Comparison of ENCODE assay signal across 8 mouse cellular contexts in the genomic region with DNA sequence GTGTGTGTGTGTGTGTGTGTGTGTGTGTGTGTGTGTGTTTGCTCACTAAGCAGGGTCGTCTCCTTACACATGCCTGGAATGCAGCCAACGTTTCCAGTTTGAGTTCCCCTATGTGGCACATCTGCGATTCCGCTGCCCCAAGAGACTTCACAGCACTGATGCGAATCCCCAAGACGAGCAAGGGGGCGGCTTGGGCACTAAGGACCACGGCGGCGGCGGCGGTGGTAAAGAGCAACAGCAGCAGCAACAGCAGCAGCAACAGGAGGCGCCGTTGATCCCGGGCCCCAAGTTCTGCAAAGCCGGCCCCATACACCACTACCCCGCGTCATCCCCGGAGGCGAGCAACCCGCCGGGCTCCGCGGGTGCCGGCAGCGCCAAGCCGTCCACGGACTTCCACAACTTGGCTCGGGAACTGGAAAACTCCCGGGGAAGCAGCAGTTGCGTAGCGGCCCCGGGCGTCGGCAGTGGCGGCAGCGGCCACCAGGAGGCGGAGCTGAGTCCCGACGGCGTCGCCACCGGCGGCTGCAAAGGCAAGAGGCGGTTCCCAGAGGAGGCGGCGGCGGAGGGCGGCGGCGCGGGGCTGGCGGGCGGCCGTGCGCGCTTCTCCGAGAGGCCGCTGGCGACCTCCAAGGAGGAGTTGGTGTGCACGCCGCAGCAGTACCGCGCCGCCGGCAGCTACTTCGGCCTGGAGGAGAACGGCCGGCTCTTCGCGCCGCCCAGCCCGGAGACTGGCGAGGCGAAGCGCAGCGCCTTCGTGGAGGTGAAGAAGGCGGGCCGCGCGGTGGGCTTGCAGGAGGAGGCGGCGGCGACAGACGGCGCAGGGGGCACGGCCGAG. TPM values are rescaled to one million over a fixed set of nuclear protein-coding genes. Genes with fewer than 3 reads are reported as not detected.
DNase-seq lines count a peak whose midpoint lies in the region; ATAC-seq lines count a peak whose summit lies in the region.

No protein-coding gene starts in this region.

- WGBS in hindbrain, embryonic 16.5 days, result under 1% methylated on average over 73 of the region's 89 CpGs

- H3K36me3 ChIP-seq in hindbrain, embryonic 16.5 days (ENCODE audit: control insufficient read depth, insufficient read depth, low read length), result no peaks in the 10 kb centered on the region

- H3K27me3 ChIP-seq in hindbrain, embryonic 16.5 days (replicated peaks; ENCODE audit: control insufficient read depth, insufficient read depth, low read length), result peaks cover 29% of the 10 kb centered on the region

- H3K9ac ChIP-seq in hindbrain, embryonic 16.5 days (ENCODE audit: low read depth, low read length), result peak overlapping the region; percentile 66

- peak overlapping the region; percentile 70 for H3K27ac ChIP-seq in hindbrain, embryonic 16.5 days (ENCODE audit: low read depth, low read length)

- intact Hi-C loops in left cerebral cortex, postnatal 25 days (cut with DNase I), result loop anchor here (2.0 to 10.0 kb wide), 5 partner anchors 250 to 910 kb away; no protein-coding TSS in a partner anchor

- peak overlapping the region; percentile 79 for H3K4me2 ChIP-seq in hindbrain, embryonic 16.5 days (ENCODE audit: low read length)

- ATAC-seq in hindbrain, embryonic 16.5 days, result peak; percentile 46
- peak; percentile 91 for ATAC-seq in megakaryocyte-erythroid progenitor cell, adult 5-6 weeks (replicated peaks; ENCODE audit: low FRiP score, low TSS enrichment, poor library complexity, severe bottlenecking)

- H3K9me3 ChIP-seq in hindbrain, embryonic 16.5 days (ENCODE audit: control insufficient read depth, low read length), result no peaks in the 10 kb centered on the region

- H3K4me1 ChIP-seq in hindbrain, embryonic 16.5 days (ENCODE audit: control insufficient read depth, insufficient read depth, low read depth, low read length), result peaks cover 26% of the 10 kb centered on the region

- peak overlapping the region; percentile 61 for H3K4me3 ChIP-seq in hindbrain, embryonic 16.5 days (ENCODE audit: low read length)

- DNase-seq in ZHBTc4 (ENCODE audit: low read depth, low spot score), result peak; percentile 90
- peak; percentile 93 to 95 for DNase-seq in cerebellum, postnatal 14 days
- DNase-seq in gastrocnemius, adult 8-10 months (ENCODE audit: low spot score in 2 of 2), result peak; percentile 72 to 81
- peak; percentile 78 to 80 for DNase-seq in left cerebral cortex, postnatal 25 days (ENCODE audit: low spot score in 2 of 2)
- peak; percentile 84 for DNase-seq in right cerebral cortex, postnatal 25 days
- peak; percentile 84 for DNase-seq in urinary bladder, postnatal 25 days (ENCODE audit: low spot score)

RNA-seq across cellular contexts. Expression of gene Prdm8, which starts 18.2 kb away (rescaled TPM):
- total RNA-seq in gastrocnemius, adult 8-10 months (2022), result under 1 TPM; 0.47 to 0.90 (median 0.63) TPM
- 3.1 and 3.2 TPM in 2 replicates for polyA plus RNA-seq in hindbrain, embryonic 16.5 days (2015; fragmentation: Nextera tagmentation; extraction: Ambion mirVana)
- 10 to 100 TPM; 34.3 to 38.3 TPM for total RNA-seq in left cerebral cortex, postnatal 25 days (2021)
- not detected in 2 replicates for total RNA-seq in megakaryocyte-erythroid progenitor cell, adult 5-6 weeks (2014; fragmentation: Nextera tagmentation)
- not detected in 2 replicates for total RNA-seq in megakaryocyte-erythroid progenitor cell, adult 5-6 weeks (2017)

Comparison
In these comparisons a context has a peak if more than half of its experiments do, and no peak if none do; other contexts are left out.
1. Peak in every context shown above with its lines: DNase-seq, ATAC-seq, H3K4me3 ChIP-seq and H3K27ac ChIP-seq.
2. RNA of gene Prdm8, which starts 18.2 kb away (total RNA-seq): 34.3 to 38.3 TPM in left cerebral cortex, postnatal 25 days; 0.47 to 0.90 TPM in gastrocnemius, adult 8-10 months and not detected in megakaryocyte-erythroid progenitor cell, adult 5-6 weeks; every median in the first group is over 10 times any median in the second.